Mouse (Mus musculus) midbrain, postnatal 0 days (tissue): ENCODE results near the gene Rasa1. TPM values are rescaled to one million over a fixed set of nuclear protein-coding genes. Genes with fewer than 3 reads are reported as not detected.
A peak's percentile ranks its signal among the peaks of the same experiment; 100 is the strongest.

ENCODE experiments used
- ATAC-seq: fragments of 200-750 bp; cut with Nextera tagmentation; 2 replicates; pipeline ENCODE4 v1.8.0; 2017; ENCODE audit warnings: moderate number of reproducible peaks, mild to moderate bottlenecking, moderate TSS enrichment, moderate library complexity; ENCODE audit not compliant: low FRiP score
- DNase-seq: peaks from one replicate; pipeline ENCODE4 v3.0.0-alpha.2; 2015; ENCODE audit warnings: low spot score
- H3K27ac ChIP-seq: fragments of 300-500 bp; sonication (generic); 2 replicates; pipeline ENCODE4 v1.5.1; 2014; ENCODE audit warnings: low read depth, mild to moderate bottlenecking, low read length, mixed read lengths
- H3K27me3 ChIP-seq: fragments of 300-500 bp; sonication (generic); 2 replicates; pipeline ENCODE4 v1.6.1; 2014; ENCODE audit warnings: low read length, control low read depth, mixed read lengths; ENCODE audit not compliant: insufficient read depth
- H3K36me3 ChIP-seq: fragments of 300-500 bp; sonication (generic); 2 replicates; pipeline ENCODE4 v1.6.1; 2014; ENCODE audit warnings: low read length, control low read depth, mixed read lengths; ENCODE audit not compliant: insufficient read depth
- H3K4me1 ChIP-seq: fragments of 300-500 bp; sonication (generic); 2 replicates; pipeline ENCODE4 v1.6.1; 2014; ENCODE audit warnings: mild to moderate bottlenecking, control low read depth, antibody characterized with exemption, low read length, mixed read lengths; ENCODE audit not compliant: insufficient read depth
- H3K4me2 ChIP-seq: fragments of 300-500 bp; sonication (generic); 2 replicates; pipeline ENCODE4 v1.6.1; 2014; ENCODE audit warnings: low read depth, mild to moderate bottlenecking, low read length, mixed read lengths; ENCODE audit not compliant: poor library complexity, severe bottlenecking
- H3K4me3 ChIP-seq: fragments of 300-500 bp; sonication (generic); 2 replicates; pipeline ENCODE4 v1.5.1; 2014; ENCODE audit warnings: low read depth, mild to moderate bottlenecking, low read length, moderate library complexity
- H3K9ac ChIP-seq: fragments of 300-500 bp; sonication (generic); replicated peaks from 2 replicates; pipeline ENCODE4 v1.6.1; 2014; ENCODE audit warnings: mild to moderate bottlenecking, low read length, moderate library complexity, mixed read lengths; ENCODE audit not compliant: poor library complexity, severe bottlenecking
- H3K9me3 ChIP-seq: fragments of 300-500 bp; sonication (generic); 2 replicates; pipeline ENCODE4 v1.6.1; 2016; ENCODE audit warnings: low read length, control low read depth
- CTCF ChIP-seq: IDR thresholded peaks from 2 replicates; pipeline ENCODE4 v1.5.1; 2016; ENCODE audit warnings: antibody characterized with exemption, mild to moderate bottlenecking
- WGBS: fragments of 180-500 bp; shearing (Covaris S2); extraction: QIAGEN DNeasy Blood & Tissue Kit; methylation state at CpG from one replicate; pipeline ENCODE4 v1.1.7; 2014; 5-methylcytosine and 5-hydroxymethylcytosine counted together
- polyA plus RNA-seq: library from polyadenylated mRNA; unstranded; fragments of >200 nt; fragmentation: Nextera tagmentation; extraction: Ambion mirVana; gene quantifications from 2 replicates; pipeline ENCODE4 v1.2.1, GENCODE M21; 2015
- total RNA-seq: library from RNA; depleted of rRNA; stranded (reverse); fragments of >200 nt; gene quantifications from 2 replicates; pipeline ENCODE4 v1.2.3, GENCODE M21; 2014; rRNA removed

Gene Rasa1
- total RNA-seq (74.0 and 86.3 TPM in 2 replicates), polyA plus RNA-seq (43.6 and 49.1 TPM in 2 replicates)

DNA sequence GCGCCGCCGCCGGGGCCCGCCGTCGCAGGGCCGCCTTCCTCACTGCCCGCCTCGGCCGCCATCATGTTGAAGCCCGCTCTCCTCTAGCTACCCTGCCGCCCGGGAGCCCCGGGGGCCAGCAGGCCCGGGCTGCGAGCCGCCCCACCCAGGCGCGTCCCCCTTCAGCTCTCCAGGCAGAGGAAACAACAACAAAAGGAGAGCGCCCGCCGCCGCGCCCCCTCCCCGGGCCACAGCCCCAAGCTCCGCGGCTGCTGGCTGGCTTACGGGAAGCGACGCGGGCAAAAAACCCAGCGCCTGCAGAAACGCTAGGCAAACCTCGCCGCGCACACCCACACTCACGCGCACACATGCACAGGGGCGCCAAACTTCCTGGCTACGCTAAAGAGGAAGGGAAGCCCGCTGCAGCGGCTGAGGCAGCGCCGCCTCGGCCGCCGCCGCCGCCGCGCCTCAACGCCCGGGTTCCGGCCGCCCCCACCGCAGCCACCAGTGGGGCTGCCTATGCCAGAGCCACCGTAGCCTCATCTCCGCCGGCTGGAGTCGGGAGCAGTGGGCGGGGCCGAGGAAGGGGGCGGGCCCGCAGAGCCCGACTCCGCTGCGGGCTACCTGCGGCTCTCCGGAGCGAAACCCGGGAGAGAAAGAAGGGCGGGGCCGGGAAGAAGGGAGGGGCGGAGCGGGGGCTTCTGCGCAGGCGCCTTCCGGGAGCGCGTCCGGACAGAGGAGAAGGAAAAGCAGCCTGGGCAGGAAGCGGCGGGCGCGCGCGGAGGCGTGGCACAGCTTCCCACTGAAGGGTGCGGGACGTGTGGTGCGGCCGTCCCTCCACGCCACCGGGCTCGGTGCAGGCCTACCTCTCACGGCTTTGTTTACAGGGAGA lies at the start of gene Rasa1:
Rasa1 (minus strand) TSS at position 288 of the 871 bp plus-strand sequence.
- ATAC-seq = peak; percentile 97
- Histone ChIP-seq H3K9ac (peak within 1 kb of the TSS; percentile 95), H3K9me3 (no peaks in the 10 kb centered on the region), H3K4me2 (peak within 1 kb of the TSS; percentile 61), H3K27me3 (no peaks in the 10 kb centered on the region), H3K36me3 (no peaks in the 10 kb centered on the region), H3K27ac (peak within 1 kb of the TSS; percentile 99), H3K4me1 (0 out of 2 replicates have a peak, but pooled peaks cover 4% of the 10 kb centered on the region), H3K4me3 (peak within 1 kb of the TSS; percentile 96)
- peak; percentile 95 for DNase-seq
- no peak for TF ChIP-seq CTCF
- WGBS = under 1% methylated on average over 74 of the region's 97 CpGs

- TF ChIP-seq CTCF = no peak
- no peak overlapping the region for H3K4me3 ChIP-seq
- 78% methylated on average over 2 of the region's 2 CpGs for WGBS
- no peaks in the 10 kb centered on the region for H3K27me3 ChIP-seq
- DNase-seq (peak; percentile 39), ATAC-seq (no peak)
- H3K4me2 ChIP-seq = no peak overlapping the region
- no peaks in the 10 kb centered on the region for H3K4me1 ChIP-seq
- H3K27ac ChIP-seq = no peak overlapping the region
- no peak overlapping the region for H3K9ac ChIP-seq
- H3K9me3 ChIP-seq = no peaks in the 10 kb centered on the region
- H3K36me3 ChIP-seq = no peaks in the 10 kb centered on the region
Observed at GRCm38 (mm10) chr13:85311547-85311946, 22.6 kb upstream of the Rasa1 start.

DNA sequence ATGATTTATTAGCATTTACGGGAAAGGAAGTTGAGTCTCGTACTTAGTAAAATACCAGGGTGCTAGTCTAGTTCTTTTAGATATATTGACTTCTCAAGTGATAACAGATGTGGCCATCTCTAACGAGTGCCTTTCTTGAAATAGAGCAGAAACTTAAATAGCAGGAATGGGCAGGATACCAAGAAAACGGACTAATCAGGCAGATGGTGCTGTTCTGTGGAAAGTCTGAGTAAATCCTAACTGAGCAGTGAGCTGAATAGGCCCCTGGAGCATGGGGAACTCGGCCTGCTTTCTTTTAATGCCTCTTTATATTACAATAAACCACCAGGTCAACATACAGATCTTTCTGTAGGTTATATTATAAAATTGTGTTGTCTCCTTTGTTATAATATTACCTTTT lies 22.0 kb upstream of the Rasa1 start:
- Histone ChIP-seq H3K9me3 (no peaks in the 10 kb centered on the region), H3K9ac (no peak overlapping the region), H3K4me3 (no peak overlapping the region), H3K27me3 (no peaks in the 10 kb centered on the region), H3K36me3 (no peaks in the 10 kb centered on the region), H3K27ac (no peak overlapping the region), H3K4me1 (no peaks in the 10 kb centered on the region), H3K4me2 (no peak overlapping the region)
- ATAC-seq (no peak), DNase-seq (peak; percentile 79)
- TF ChIP-seq CTCF = no peak
- WGBS = 55% methylated on average over 5 of the region's 5 CpGs

DNA sequence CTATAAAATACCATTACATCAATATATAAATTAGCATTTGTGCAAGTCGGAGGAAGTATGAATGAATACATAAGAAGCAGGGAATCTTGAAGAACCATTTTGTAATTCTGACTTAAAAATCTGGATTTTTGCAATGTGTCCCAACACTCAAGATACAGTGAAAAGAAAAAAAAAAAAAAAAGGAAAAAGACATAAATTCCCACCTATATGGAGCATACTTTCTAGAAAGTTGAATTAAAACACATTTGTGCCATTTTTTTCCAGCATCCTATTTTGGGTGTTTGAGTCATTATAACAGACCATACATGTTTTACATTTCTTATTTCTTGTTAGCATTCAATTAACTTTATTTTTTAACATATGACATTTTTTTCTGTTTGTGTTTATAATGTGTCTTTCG lies 21.6 kb upstream of the Rasa1 start:
- ATAC-seq (no peak), DNase-seq (no peak)
- Histone ChIP-seq H3K4me1 (no peaks in the 10 kb centered on the region), H3K9ac (no peak overlapping the region), H3K9me3 (no peaks in the 10 kb centered on the region), H3K27me3 (no peaks in the 10 kb centered on the region), H3K4me3 (no peak overlapping the region), H3K36me3 (no peaks in the 10 kb centered on the region), H3K4me2 (no peak overlapping the region), H3K27ac (no peak overlapping the region)
- 95% methylated on average over 2 of the region's 2 CpGs for WGBS
- TF ChIP-seq CTCF = no peak

GRCm38 (mm10) chr13:85306039-85306438 lies 17.1 kb upstream of the Rasa1 start:
- Histone ChIP-seq H3K27me3 (no peaks in the 10 kb centered on the region), H3K9ac (no peak overlapping the region), H3K27ac (no peak overlapping the region), H3K4me1 (no peaks in the 10 kb centered on the region), H3K4me2 (no peak overlapping the region), H3K9me3 (no peaks in the 10 kb centered on the region), H3K36me3 (no peaks in the 10 kb centered on the region), H3K4me3 (no peak overlapping the region)
- ATAC-seq (no peak), DNase-seq (no peak)
- no peak for TF ChIP-seq CTCF

- ATAC-seq (no peak), DNase-seq (no peak)
- Histone ChIP-seq H3K36me3 (no peaks in the 10 kb centered on the region), H3K27me3 (no peaks in the 10 kb centered on the region), H3K4me3 (no peak overlapping the region), H3K4me2 (no peak overlapping the region), H3K4me1 (0 out of 2 replicates have a peak, but pooled peaks cover 4% of the 10 kb centered on the region), H3K27ac (no peak overlapping the region), H3K9ac (no peak overlapping the region), H3K9me3 (no peaks in the 10 kb centered on the region)
- TF ChIP-seq CTCF = no peak
- WGBS = 64% methylated on average over 1 of the region's 1 CpGs
Observed at GRCm38 (mm10) chr13:85290651-85291050, 1.7 kb upstream of the Rasa1 start.
